ENCODE assay signal across 8 mouse cellular contexts in the genomic region with DNA sequence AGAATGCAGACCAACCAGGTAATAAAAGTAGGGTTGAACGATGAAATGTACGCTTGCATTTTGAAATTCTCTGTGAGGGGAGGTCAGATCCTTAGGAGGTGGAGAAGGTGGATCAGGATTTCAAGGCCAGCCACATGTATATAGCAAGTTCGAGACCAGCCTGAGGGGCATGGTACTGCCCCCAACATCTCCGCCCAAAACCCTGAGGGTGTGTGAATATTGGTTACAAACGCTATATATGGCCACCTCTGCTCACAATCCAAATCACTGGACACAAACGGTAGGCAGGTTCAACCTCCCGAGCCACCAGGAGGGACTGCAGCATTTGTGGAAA. TPM values are rescaled to one million over a fixed set of nuclear protein-coding genes. Genes with fewer than 3 reads are reported as not detected.
DNase-seq lines count a peak whose midpoint lies in the region; ATAC-seq lines count a peak whose summit lies in the region.

No protein-coding gene starts in this region.

- no peak for DNase-seq in kidney, adult 9 months
- no peak for DNase-seq in embryonic facial prominence, embryonic 10.5 days (ENCODE audit: low spot score)
- no peak for DNase-seq in cerebellum, adult 11-12 months
- no peak for DNase-seq in left cerebral cortex, postnatal 25 days (ENCODE audit: low spot score in 2 of 2)
- no peak for DNase-seq in layer of hippocampus, postnatal 10 days (ENCODE audit: low spot score in 2 of 2)

- WGBS in kidney, embryonic 16.5 days, result under 1% methylated on average over 7 of the region's 7 CpGs
- 2% methylated on average over 7 of the region's 7 CpGs for WGBS in embryonic facial prominence, embryonic 10.5 days
- 1% methylated on average over 7 of the region's 7 CpGs for WGBS in intestine, embryonic 16.5 days

- peak overlapping the region; percentile 84 for H3K4me3 ChIP-seq in kidney, embryonic 16.5 days (ENCODE audit: low read length)
- peak overlapping the region; percentile 90 for H3K4me3 ChIP-seq in embryonic facial prominence, embryonic 10.5 days
- H3K4me3 ChIP-seq in intestine, embryonic 16.5 days (ENCODE audit: low read length), result peak overlapping the region; percentile 78

- H3K9ac ChIP-seq in kidney, embryonic 16.5 days (replicated peaks; ENCODE audit: low read length), result peak overlapping the region; percentile 74
- peak overlapping the region; percentile 81 for H3K9ac ChIP-seq in intestine, embryonic 16.5 days (ENCODE audit: low read depth, low read length)

- H3K27ac ChIP-seq in kidney, embryonic 16.5 days (ENCODE audit: low read length), result peak overlapping the region; percentile 86
- H3K27ac ChIP-seq in embryonic facial prominence, embryonic 10.5 days (replicated peaks), result peak overlapping the region; percentile 94
- no peak overlapping the region for H3K27ac ChIP-seq in intestine, embryonic 16.5 days (ENCODE audit: low read length)

- H3K36me3 ChIP-seq in kidney, embryonic 16.5 days (ENCODE audit: insufficient read depth, low read length), result peaks cover 5% of the 10 kb centered on the region; the same call in 1 of the 2 replicates
- H3K36me3 ChIP-seq in embryonic facial prominence, embryonic 10.5 days (replicated peaks), result peaks cover 28% of the 10 kb centered on the region
- H3K36me3 ChIP-seq in intestine, embryonic 16.5 days (ENCODE audit: control insufficient read depth, insufficient read depth, low read length), result no peaks in the 10 kb centered on the region

- peak overlapping the region; percentile 86 for H3K4me2 ChIP-seq in kidney, embryonic 16.5 days (replicated peaks; ENCODE audit: low read depth, low read length)
- peak overlapping the region; percentile 62 for H3K4me2 ChIP-seq in intestine, embryonic 16.5 days (ENCODE audit: low read depth, low read length)

- no peaks in the 10 kb centered on the region for H3K27me3 ChIP-seq in kidney, embryonic 16.5 days (ENCODE audit: insufficient read depth, low read length)
- H3K27me3 ChIP-seq in embryonic facial prominence, embryonic 10.5 days (replicated peaks; ENCODE audit: low read depth, poor library complexity, severe bottlenecking), result no peaks in the 10 kb centered on the region
- no peaks in the 10 kb centered on the region for H3K27me3 ChIP-seq in intestine, embryonic 16.5 days (replicated peaks; ENCODE audit: control insufficient read depth, insufficient read depth, low read length)

- peaks cover 13% of the 10 kb centered on the region for H3K4me1 ChIP-seq in kidney, embryonic 16.5 days (ENCODE audit: insufficient read depth, low read length)
- H3K4me1 ChIP-seq in embryonic facial prominence, embryonic 10.5 days, result peaks cover 14% of the 10 kb centered on the region
- H3K4me1 ChIP-seq in intestine, embryonic 16.5 days (ENCODE audit: control insufficient read depth, insufficient read depth, low read length), result no peaks in the 10 kb centered on the region

- intact Hi-C loops in left cerebral cortex, postnatal 25 days (cut with DNase I), result loop anchor here (2.0 to 10.0 kb wide), 4 partner anchors 30 to 1570 kb away; no protein-coding TSS in a partner anchor

- ATAC-seq in kidney, embryonic 16.5 days (ENCODE audit: low FRiP score, low TSS enrichment), result no peak; the same call in 1 of the 2 replicates
- no peak for ATAC-seq in intestine, embryonic 16.5 days
- peak; percentile 22; the same call in 1 of the 2 replicates for ATAC-seq in monocyte, adult 5-6 weeks (replicated peaks; ENCODE audit: insufficient number of reproducible peaks, low FRiP score, low TSS enrichment, poor library complexity, severe bottlenecking)

- H3K9me3 ChIP-seq in kidney, embryonic 16.5 days (ENCODE audit: low read length), result no peaks in the 10 kb centered on the region
- no peaks in the 10 kb centered on the region for H3K9me3 ChIP-seq in embryonic facial prominence, embryonic 10.5 days
- no peaks in the 10 kb centered on the region for H3K9me3 ChIP-seq in intestine, embryonic 16.5 days (ENCODE audit: control insufficient read depth, low read length)

RNA-seq across cellular contexts. Expression of a gene that starts 0.3 kb away (rescaled TPM):
- polyA plus RNA-seq in kidney, embryonic 16.5 days (2015; fragmentation: Nextera tagmentation; extraction: Ambion mirVana), result 11.6 and 13.7 TPM in 2 replicates
- 23.1 and 24.9 TPM in 2 replicates for polyA plus RNA-seq in embryonic facial prominence, embryonic 10.5 days (2016; fragmentation: Nextera tagmentation; extraction: Ambion mirVana)
- polyA plus RNA-seq in intestine, embryonic 16.5 days (2015; fragmentation: Nextera tagmentation; extraction: Ambion mirVana), result 4.4 and 4.7 TPM in 2 replicates
- total RNA-seq in monocyte, adult 5-6 weeks (2017), result 2.1 to 2.6 TPM in 2 of 3 replicates, not detected in the other
- 1 to 10 TPM; 2.6 to 3.3 TPM for total RNA-seq in left cerebral cortex, postnatal 25 days (2021)
- 1 to 10 TPM; 5.1 to 6.0 TPM for total RNA-seq in layer of hippocampus, postnatal 10 days (2021)

RNA-seq across cellular contexts. Expression of a gene that starts 36.4 kb away (rescaled TPM):
- 0.15 and 0.26 TPM in 2 replicates for polyA plus RNA-seq in kidney, embryonic 16.5 days (2015; fragmentation: Nextera tagmentation; extraction: Ambion mirVana)
- polyA plus RNA-seq in embryonic facial prominence, embryonic 10.5 days (2016; fragmentation: Nextera tagmentation; extraction: Ambion mirVana), result 0.06 TPM in 1 of 2 replicates, not detected in the other
- 0.10 TPM in 1 of 2 replicates, not detected in the other for polyA plus RNA-seq in intestine, embryonic 16.5 days (2015; fragmentation: Nextera tagmentation; extraction: Ambion mirVana)
- total RNA-seq in monocyte, adult 5-6 weeks (2017), result 0.32 to 0.78 TPM in 2 of 3 replicates, not detected in the other
- total RNA-seq in left cerebral cortex, postnatal 25 days (2021), result not detected
- total RNA-seq in layer of hippocampus, postnatal 10 days (2021), result under 1 TPM; 0.22 to 0.23 TPM
